14 mouse cellular contexts compared by ENCODE assay signal in the genomic region with DNA sequence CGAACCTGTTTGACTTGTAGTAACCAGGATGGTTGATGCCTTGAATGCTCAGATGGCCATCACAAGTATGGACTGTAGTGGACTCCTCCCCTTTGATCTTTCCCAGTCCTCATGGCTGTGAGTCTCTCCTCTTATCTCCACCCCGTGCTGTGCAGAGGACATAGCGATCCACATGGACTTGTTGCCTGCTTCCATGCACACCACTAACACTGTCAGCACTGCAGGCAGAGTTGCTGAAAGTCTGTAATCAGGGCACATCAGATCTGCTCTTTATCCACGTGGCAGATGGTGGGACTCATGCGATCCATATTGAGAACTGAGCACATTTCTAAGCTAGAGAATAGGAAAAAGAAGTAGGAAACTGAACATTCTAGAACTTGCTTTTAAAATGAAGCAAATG.
"Had no signal": no experiment of that assay in that cellular context is flagged by ENCODE, and none has a peak within 500 bp of the region (broad histone marks: within the 10 kb centered on the region; RNA-seq: fewer than 3 reads in every experiment).

No protein-coding gene starts in this region.

- H3K4me3 ChIP-seq: limb, embryonic 10.5 days; liver, embryonic 13.5 days; lung, embryonic 15.5 days; megakaryocyte, embryonic 14.5 days; midbrain, embryonic 15.5 days; neural tube, embryonic 13.5 days had no signal

- H3K4me2 ChIP-seq: liver, embryonic 13.5 days; lung, embryonic 15.5 days; midbrain, embryonic 11.5 days; midbrain, embryonic 15.5 days; neural tube, embryonic 13.5 days had no signal

- H3K36me3 ChIP-seq: limb, embryonic 10.5 days; liver, embryonic 13.5 days; lung, embryonic 15.5 days; midbrain, embryonic 15.5 days; neural tube, embryonic 13.5 days had no signal

- H3K9ac ChIP-seq: liver, embryonic 13.5 days; liver, postnatal 0 days; lung, embryonic 15.5 days; midbrain, embryonic 15.5 days; neural tube, embryonic 13.5 days had no signal

- H3K27ac ChIP-seq: limb, embryonic 10.5 days; liver, embryonic 13.5 days; lung, embryonic 15.5 days; midbrain, embryonic 15.5 days; neural tube, embryonic 13.5 days had no signal

- DNase-seq: kidney, adult 8-10 months; kidney, postnatal 25 days; layer of hippocampus, adult 9-11 months; liver, embryonic 13.5 days; lung, postnatal 14 days; right cerebral cortex, postnatal 25 days; thymus, postnatal 36 days had no signal

- ATAC-seq: midbrain, embryonic 15.5 days had no signal

- H3K9me3 ChIP-seq: limb, embryonic 10.5 days; liver, embryonic 13.5 days; lung, embryonic 15.5 days; megakaryocyte, embryonic 14.5 days; midbrain, embryonic 15.5 days; neural tube, embryonic 13.5 days had no signal

- H3K27me3 ChIP-seq: liver, embryonic 13.5 days; lung, embryonic 15.5 days; megakaryocyte, embryonic 14.5 days; midbrain, embryonic 15.5 days; neural tube, embryonic 13.5 days had no signal
